Mouse (Mus musculus): ENCODE results near the gene Barhl2. TPM values are rescaled to one million over a fixed set of nuclear protein-coding genes. Genes with fewer than 3 reads are reported as not detected.

Gene Barhl2
- polyA plus RNA-seq (2017; shearing (Covaris generic)) = not detected

DNA sequence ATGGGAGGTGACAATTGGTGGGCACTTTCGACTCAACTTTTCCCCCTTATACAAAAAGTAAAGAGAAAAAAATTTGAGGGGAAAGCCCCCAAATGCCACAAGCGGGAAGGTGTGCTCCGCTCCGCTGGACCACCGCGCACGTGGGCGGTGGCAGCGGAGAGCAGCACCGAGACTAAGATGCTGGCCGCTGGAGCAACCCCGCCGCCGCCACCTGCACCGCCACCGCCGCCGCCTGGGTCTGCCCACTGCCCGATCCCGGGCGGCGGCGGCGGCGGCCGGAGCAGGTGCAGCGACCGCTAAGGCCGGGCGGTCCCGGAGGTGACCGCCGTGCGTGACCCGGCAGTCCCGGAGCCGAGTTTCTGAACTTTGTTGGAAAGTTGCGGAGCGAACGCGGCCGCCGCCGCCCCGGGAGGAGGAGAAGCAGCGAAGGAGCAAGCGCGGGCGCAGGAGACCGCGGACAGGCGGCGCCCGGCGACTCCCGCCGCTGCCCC, at the start of gene Barhl2:
Gene Barhl2 (minus strand): TSS at position 181 of the 491 bp plus-strand sequence.

Other genes starting within 250 kb of the Barhl2 start
- not detected for gene Gm17304, start 150.9 kb upstream of the Barhl2 start, polyA plus RNA-seq (2017; shearing (Covaris generic))
- gene Zfp644, start 239.1 kb upstream of the Barhl2 start, polyA plus RNA-seq (2017; shearing (Covaris generic)) = 71.0 TPM

Data from effector memory CD4-positive, alpha-beta T cell, adult 7 months (primary cell).